Comparison of ENCODE assay signal across 8 mouse cellular contexts in the genomic region with DNA sequence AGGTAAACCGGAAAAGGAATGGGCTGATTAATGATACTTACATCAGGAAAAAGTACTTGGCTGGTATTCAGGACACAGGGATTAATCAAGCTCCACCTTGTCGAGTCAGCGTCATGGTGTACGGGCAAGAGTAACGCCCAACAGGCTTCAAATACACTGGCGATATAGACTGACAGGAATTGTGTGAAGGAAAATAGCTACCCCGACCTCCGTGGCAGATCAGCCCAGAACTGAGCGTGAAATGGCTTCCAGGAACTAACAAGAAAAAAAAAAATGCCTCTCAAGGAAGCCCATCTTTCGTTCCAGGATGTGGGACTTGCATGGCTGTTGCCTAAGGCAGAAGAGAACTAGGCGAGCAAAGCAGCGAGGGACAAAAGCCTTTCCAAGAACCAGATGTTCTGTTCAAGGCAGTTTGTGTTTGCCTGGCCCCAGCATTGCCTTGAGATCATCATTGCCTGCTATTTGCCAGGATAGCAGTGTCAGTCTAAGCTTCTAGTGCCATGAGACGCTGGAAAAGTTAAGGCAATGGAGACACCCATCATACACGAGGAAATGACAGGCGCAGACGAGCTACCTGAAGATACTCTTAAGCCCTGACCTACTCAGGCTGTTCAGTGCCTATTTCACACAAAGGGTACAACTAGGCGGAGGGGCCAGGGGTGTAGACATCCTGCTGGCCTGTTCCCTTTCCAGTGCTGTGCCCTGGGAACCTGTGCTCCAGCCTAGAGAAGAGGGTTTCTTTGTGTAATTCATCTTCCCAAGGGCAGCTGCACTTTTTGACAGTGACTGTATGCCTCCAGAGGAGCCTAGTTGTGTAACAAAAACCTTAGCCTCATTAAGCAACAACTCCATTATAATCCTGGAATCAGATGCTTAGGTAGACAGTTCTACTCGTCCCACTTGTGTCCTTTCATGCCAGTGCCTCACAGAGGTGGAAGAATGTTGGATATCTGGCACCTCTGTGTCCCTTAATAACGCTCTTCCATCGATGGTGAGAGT. TPM values are rescaled to one million over a fixed set of nuclear protein-coding genes. Genes with fewer than 3 reads are reported as not detected.
DNase-seq lines count a peak whose midpoint lies in the region; ATAC-seq lines count a peak whose summit lies in the region.

No protein-coding gene starts in this region.

- ATAC-seq in forebrain, embryonic 13.5 days = peak; percentile 13; the same call in 1 of the 2 replicates
- no peak for ATAC-seq in hindbrain, embryonic 15.5 days (ENCODE audit: low FRiP score, low read depth)
- ATAC-seq in liver, embryonic 11.5 days (replicated peaks; ENCODE audit: low FRiP score) = peak; percentile 40; the same call in 1 of the 2 replicates

- peak; percentile 22 for DNase-seq in adrenal gland, postnatal 10 days
- DNase-seq in adrenal gland, postnatal 25 days = no peak
- peak; percentile 61 for DNase-seq in c-Kit-positive CD71-positive TER-119-positive erythroid progenitor cells, embryonic 14.5 days (ENCODE audit: low spot score)
- peak; percentile 51 for DNase-seq in liver, embryonic 11.5 days (ENCODE audit: low spot score)
- DNase-seq in naive thymus-derived CD4-positive, alpha-beta T cell, adult 2 months (ENCODE audit: low read depth) = peak; percentile 47
- DNase-seq in natural killer cell, adult 2 months (ENCODE audit: low spot score in 2 of 2) = no peak

- H3K4me2 ChIP-seq in forebrain, embryonic 13.5 days = peak overlapping the region; percentile 68
- H3K4me2 ChIP-seq in hindbrain, embryonic 15.5 days = peak overlapping the region; percentile 71
- H3K4me2 ChIP-seq in liver, embryonic 11.5 days = peak overlapping the region; percentile 84

- H3K27ac ChIP-seq in forebrain, embryonic 13.5 days = peak overlapping the region; percentile 59
- peak overlapping the region; percentile 74 for H3K27ac ChIP-seq in hindbrain, embryonic 15.5 days (replicated peaks)
- H3K27ac ChIP-seq in liver, embryonic 11.5 days (ENCODE audit: low read depth, low read length) = peak overlapping the region; percentile 40; the same call in 1 of the 2 replicates

- H3K9ac ChIP-seq in forebrain, embryonic 13.5 days = peak overlapping the region; percentile 56
- H3K9ac ChIP-seq in hindbrain, embryonic 15.5 days = peak overlapping the region; percentile 34
- peak overlapping the region; percentile 98 for H3K9ac ChIP-seq in liver, embryonic 11.5 days (ENCODE audit: low read depth, low read length)

- H3K27me3 ChIP-seq in forebrain, embryonic 13.5 days = no peaks in the 10 kb centered on the region
- no peaks in the 10 kb centered on the region for H3K27me3 ChIP-seq in hindbrain, embryonic 15.5 days
- no peaks in the 10 kb centered on the region for H3K27me3 ChIP-seq in liver, embryonic 11.5 days (replicated peaks; ENCODE audit: control insufficient read depth, insufficient read depth, low read length)

- H3K4me3 ChIP-seq in forebrain, embryonic 13.5 days = peak overlapping the region; percentile 93
- peak overlapping the region; percentile 98 for H3K4me3 ChIP-seq in hindbrain, embryonic 15.5 days
- peak overlapping the region; percentile 95 for H3K4me3 ChIP-seq in liver, embryonic 11.5 days (ENCODE audit: low read depth, low read length)

- no peaks in the 10 kb centered on the region for H3K9me3 ChIP-seq in forebrain, embryonic 13.5 days (replicated peaks)
- H3K9me3 ChIP-seq in hindbrain, embryonic 15.5 days = no peaks in the 10 kb centered on the region
- H3K9me3 ChIP-seq in liver, embryonic 11.5 days (ENCODE audit: control insufficient read depth, low read length) = no peaks in the 10 kb centered on the region

- H3K36me3 ChIP-seq in forebrain, embryonic 13.5 days (ENCODE audit: poor library complexity, severe bottlenecking) = no peaks in the 10 kb centered on the region
- no peaks in the 10 kb centered on the region for H3K36me3 ChIP-seq in hindbrain, embryonic 15.5 days
- H3K36me3 ChIP-seq in liver, embryonic 11.5 days (ENCODE audit: control insufficient read depth, insufficient read depth, low read length) = no peaks in the 10 kb centered on the region

- H3K4me1 ChIP-seq in forebrain, embryonic 13.5 days = peaks cover 40% of the 10 kb centered on the region
- H3K4me1 ChIP-seq in hindbrain, embryonic 15.5 days (replicated peaks) = peaks cover 39% of the 10 kb centered on the region
- H3K4me1 ChIP-seq in liver, embryonic 11.5 days (replicated peaks; ENCODE audit: control insufficient read depth, insufficient read depth, low read length) = peaks cover 22% of the 10 kb centered on the region

- WGBS in forebrain, embryonic 13.5 days = 34% methylated on average over 20 of the region's 20 CpGs
- WGBS in hindbrain, embryonic 15.5 days = 33% methylated on average over 20 of the region's 20 CpGs
- 39% methylated on average over 20 of the region's 20 CpGs for WGBS in liver, embryonic 11.5 days

RNA-seq across cellular contexts. Expression of a gene that starts 1.1 kb away (rescaled TPM):
- 10 to 100 TPM; 51.1 to 61.2 TPM for total RNA-seq in adrenal gland, postnatal 10 days (2021)
- total RNA-seq in adrenal gland, postnatal 25 days (2021) = 53.0 and 58.6 TPM in 2 replicates
- polyA plus RNA-seq in forebrain, embryonic 13.5 days (2015; fragmentation: Nextera tagmentation; extraction: Ambion mirVana) = 71.4 and 76.3 TPM in 2 replicates
- polyA plus RNA-seq in hindbrain, embryonic 15.5 days (2015; fragmentation: Nextera tagmentation; extraction: Ambion mirVana) = 42.6 and 46.3 TPM in 2 replicates
- 34.8 and 35.9 TPM in 2 replicates for polyA plus RNA-seq in liver, embryonic 11.5 days (2014; fragmentation: Nextera tagmentation; extraction: Ambion mirVana)

RNA-seq across cellular contexts. Expression of a gene that starts 50.2 kb away (rescaled TPM):
- not detected for total RNA-seq in adrenal gland, postnatal 10 days (2021)
- total RNA-seq in adrenal gland, postnatal 25 days (2021) = not detected in 2 replicates
- not detected in 2 replicates for polyA plus RNA-seq in forebrain, embryonic 13.5 days (2015; fragmentation: Nextera tagmentation; extraction: Ambion mirVana)
- polyA plus RNA-seq in hindbrain, embryonic 15.5 days (2015; fragmentation: Nextera tagmentation; extraction: Ambion mirVana) = 0.36 and 0.56 TPM in 2 replicates
- polyA plus RNA-seq in liver, embryonic 11.5 days (2014; fragmentation: Nextera tagmentation; extraction: Ambion mirVana) = not detected in 2 replicates

Comparison
In these comparisons a context has a peak if more than half of its experiments do, and no peak if none do; other contexts are left out.
1. DNase-seq: peak in adrenal gland, postnatal 10 days (single experiment), c-Kit-positive CD71-positive TER-119-positive erythroid progenitor cells, embryonic 14.5 days (single experiment), liver, embryonic 11.5 days (single experiment) and naive thymus-derived CD4-positive, alpha-beta T cell, adult 2 months (single experiment); none in adrenal gland, postnatal 25 days (single experiment) and natural killer cell, adult 2 months (0 of 2).
2. H3K9ac ChIP-seq: peak in every context shown above with its lines; median percentile 98 in liver, embryonic 11.5 days; 56 in forebrain, embryonic 13.5 days; 34 in hindbrain, embryonic 15.5 days.
3. Peak in every context shown above with its lines, with median percentiles within 50 percentile points of each other: H3K27ac ChIP-seq, H3K4me2 ChIP-seq and H3K4me3 ChIP-seq.